ENCODE assay signal across 11 mouse cellular contexts in genomic region chr1:184262975-184263374, GRCm38 (mm10).
DNase-seq lines count a peak whose midpoint lies in the region; TF ChIP-seq lines count a peak whose summit lies in the region.
"Had no signal": no experiment of that assay in that cellular context is flagged by ENCODE, and none has a peak within 500 bp of the region (broad histone marks: within the 10 kb centered on the region; RNA-seq: fewer than 3 reads in every experiment).

No protein-coding gene starts in this region.

- H3K79me2 ChIP-seq in heart, adult 2 months (replicated peaks; ENCODE audit: control insufficient read depth, insufficient read depth, low read length) = no peaks in the 10 kb centered on the region

- TF ChIP-seq EP300 in heart, adult 2 months (IDR thresholded peaks at IDR 0.05; ENCODE audit: insufficient read depth, low read depth, low read length) = no peak

- no peak overlapping the region for H3K9ac ChIP-seq in heart, adult 2 months (ENCODE audit: low read depth, low read length)
- H3K9ac ChIP-seq: liver, embryonic 15.5 days had no signal

- no peaks in the 10 kb centered on the region for H3K36me3 ChIP-seq in heart, adult 2 months (ENCODE audit: control insufficient read depth, insufficient read depth, low read length)
- H3K36me3 ChIP-seq in embryonic facial prominence, embryonic 10.5 days (replicated peaks) = no peaks in the 10 kb centered on the region
- H3K36me3 ChIP-seq: heart, embryonic 10.5 days; liver, embryonic 15.5 days had no signal

- no peaks in the 10 kb centered on the region for H3K27me3 ChIP-seq in heart, adult 2 months (ENCODE audit: control insufficient read depth, insufficient read depth, low read length)
- H3K27me3 ChIP-seq in embryonic facial prominence, embryonic 10.5 days (replicated peaks; ENCODE audit: low read depth, poor library complexity, severe bottlenecking) = peaks cover 6% of the 10 kb centered on the region; the same call in 1 of the 2 replicates

- TF ChIP-seq CTCF in heart, adult 2 months (IDR thresholded peaks at IDR 0.05) = peak; percentile 62

- no peak for DNase-seq in heart, adult 2 months
- no peak for DNase-seq in heart, postnatal 25 days (ENCODE audit: low spot score)
- peak; percentile 9 to 48 for DNase-seq in spleen, postnatal 10 days (ENCODE audit: low spot score in 2 of 2)
- DNase-seq in spleen, postnatal 4 days (ENCODE audit: low spot score in 2 of 2) = no peak
- DNase-seq in lung, postnatal 36 days = peak; percentile 25
- DNase-seq in embryonic facial prominence, embryonic 10.5 days (ENCODE audit: low spot score) = no peak
- DNase-seq in left cerebral cortex, postnatal 36 days (ENCODE audit: low spot score in 2 of 2) = no peak
- DNase-seq in kidney, adult 11 months = no peak
- DNase-seq: cerebellum, adult 11 months had no signal

- no peaks in the 10 kb centered on the region; the same call in 1 of the 2 replicates for H3K4me1 ChIP-seq in heart, adult 2 months (ENCODE audit: control insufficient read depth, insufficient read depth, low read length)
- no peaks in the 10 kb centered on the region for H3K4me1 ChIP-seq in embryonic facial prominence, embryonic 10.5 days
- H3K4me1 ChIP-seq: heart, embryonic 10.5 days; liver, embryonic 15.5 days had no signal

- no peaks in the 10 kb centered on the region for H3K9me3 ChIP-seq in embryonic facial prominence, embryonic 10.5 days
- H3K9me3 ChIP-seq: heart, embryonic 10.5 days; liver, embryonic 15.5 days had no signal

- no peak for TF ChIP-seq POLR2A in heart, adult 2 months (IDR thresholded peaks at IDR 0.05; ENCODE audit: insufficient read depth, low read depth, low read length)

- intact Hi-C loops in heart, adult 2 months (cut with DNase I) = no loop called here
- intact Hi-C loops in heart, postnatal 25 days (cut with DNase I) = no loop called here
- intact Hi-C loops in left cerebral cortex, postnatal 36 days (cut with DNase I) = loop anchor here (10.0 kb wide), 1 partner anchor 512 kb away; no protein-coding TSS in a partner anchor

- 56% methylated on average over 2 of the region's 2 CpGs for WGBS in heart, adult 2 months
- 55% methylated on average over 2 of the region's 2 CpGs for WGBS in embryonic facial prominence, embryonic 10.5 days

- no peak overlapping the region for H3K4me3 ChIP-seq in heart, adult 2 months
- no peak overlapping the region for H3K4me3 ChIP-seq in embryonic facial prominence, embryonic 10.5 days
- H3K4me3 ChIP-seq: heart, embryonic 10.5 days; liver, embryonic 15.5 days had no signal

- no peak overlapping the region for H3K27ac ChIP-seq in heart, adult 2 months
- no peak overlapping the region for H3K27ac ChIP-seq in embryonic facial prominence, embryonic 10.5 days (replicated peaks)
- H3K27ac ChIP-seq: heart, embryonic 10.5 days; liver, embryonic 15.5 days had no signal

Comparison
In these comparisons a context has a peak if more than half of its experiments do, and no peak if none do; other contexts are left out.
1. DNase-seq: peak in spleen, postnatal 10 days (2 of 2) and lung, postnatal 36 days (single experiment); none in heart, adult 2 months (0 of 2), heart, postnatal 25 days (single experiment), spleen, postnatal 4 days (0 of 2), embryonic facial prominence, embryonic 10.5 days (single experiment), left cerebral cortex, postnatal 36 days (0 of 2) and kidney, adult 11 months (single experiment).